Mouse (Mus musculus): Measurements from ENCODE around the gene Dzip3. TPM values are rescaled to one million over a fixed set of nuclear protein-coding genes. Genes with fewer than 3 reads are reported as not detected.
A peak's percentile ranks its signal among the peaks of the same experiment; 100 is the strongest.

Gene Dzip3
- polyA plus RNA-seq, 1 experiment: 3.3 TPM

GRCm38 (mm10) chr16:49004151-49004550, 10.2 kb upstream of the Dzip3 start:
- no peak overlapping the region for H3ac ChIP-seq (ENCODE audit: control insufficient read depth, insufficient read length, low read depth)
- no peaks in the 10 kb centered on the region for H3K79me3 ChIP-seq (ENCODE audit: low read depth)
- no peaks in the 10 kb centered on the region for H3K79me2 ChIP-seq (ENCODE audit: control insufficient read depth, insufficient read depth)
- H3K27me3 ChIP-seq (ENCODE audit: control insufficient read depth, insufficient read depth, insufficient read length): no peaks in the 10 kb centered on the region
- H3K36me3 ChIP-seq (ENCODE audit: control insufficient read depth, insufficient read depth): peaks cover 84% of the 10 kb centered on the region
- no peak overlapping the region for H3K4me3 ChIP-seq (ENCODE audit: insufficient read depth, poor library complexity, severe bottlenecking)
- no peak for TF ChIP-seq MYOG (IDR thresholded peaks at IDR 0.05; ENCODE audit: control insufficient read depth, extremely low read depth, insufficient read length)
- TF ChIP-seq MAX (IDR thresholded peaks at IDR 0.05): no peak
- TF ChIP-seq CEBPB (IDR thresholded peaks at IDR 0.05; ENCODE audit: low read depth): no peak
- TF ChIP-seq MYOD1 (IDR thresholded peaks at IDR 0.05; ENCODE audit: control insufficient read depth, insufficient read length, low read depth): no peak
- TF ChIP-seq FOSL1 (IDR thresholded peaks at IDR 0.05; ENCODE audit: insufficient read depth, low read length, poor library complexity, severe bottlenecking): no peak
- no peak for TF ChIP-seq CTCF (IDR thresholded peaks at IDR 0.05; ENCODE audit: control insufficient read depth, insufficient read depth, insufficient read length)
- TF ChIP-seq USF1 (IDR thresholded peaks at IDR 0.05; ENCODE audit: low read depth): no peak

- H3K36me3 ChIP-seq (ENCODE audit: control insufficient read depth, insufficient read depth): peaks cover 21% of the 10 kb centered on the region
- H3K79me3 ChIP-seq (ENCODE audit: low read depth): peaks cover 62% of the 10 kb centered on the region
- no peak for TF ChIP-seq FOSL1 (IDR thresholded peaks at IDR 0.05; ENCODE audit: insufficient read depth, low read length, poor library complexity, severe bottlenecking)
- TF ChIP-seq MAX (IDR thresholded peaks at IDR 0.05): no peak
- peaks cover 91% of the 10 kb centered on the region for H3K79me2 ChIP-seq (ENCODE audit: control insufficient read depth, insufficient read depth)
- H3K4me3 ChIP-seq (ENCODE audit: insufficient read depth, poor library complexity, severe bottlenecking): peak overlapping the region; percentile 83
- no peaks in the 10 kb centered on the region for H3K27me3 ChIP-seq (ENCODE audit: control insufficient read depth, insufficient read depth, insufficient read length)
- H3ac ChIP-seq (ENCODE audit: control insufficient read depth, insufficient read length, low read depth): peak overlapping the region; percentile 99
These were observed 353 bp upstream of the Dzip3 start for GRCm38 (mm10) chr16:48994343-48994693.

- Histone ChIP-seq H3K4me3 (ENCODE audit: insufficient read depth, poor library complexity, severe bottlenecking) (peak overlapping the region; percentile 83), H3K27me3 (ENCODE audit: control insufficient read depth, insufficient read depth, insufficient read length) (no peaks in the 10 kb centered on the region), H3ac (ENCODE audit: control insufficient read depth, insufficient read length, low read depth) (peak overlapping the region; percentile 95), H3K79me2 (ENCODE audit: control insufficient read depth, insufficient read depth) (peaks cover 81% of the 10 kb centered on the region), H3K36me3 (ENCODE audit: control insufficient read depth, insufficient read depth) (peaks cover 12% of the 10 kb centered on the region), H3K79me3 (ENCODE audit: low read depth) (peaks cover 60% of the 10 kb centered on the region)
- no peak for TF ChIP-seq USF1 (IDR thresholded peaks at IDR 0.05; ENCODE audit: low read depth)
- TF ChIP-seq MAX (IDR thresholded peaks at IDR 0.05): no peak
- TF ChIP-seq MYOD1 (IDR thresholded peaks at IDR 0.05; ENCODE audit: control insufficient read depth, insufficient read length, low read depth): no peak
- no peak for TF ChIP-seq MYOG (IDR thresholded peaks at IDR 0.05; ENCODE audit: control insufficient read depth, extremely low read depth, insufficient read length)
- no peak for TF ChIP-seq CEBPB (IDR thresholded peaks at IDR 0.05; ENCODE audit: low read depth)
- TF ChIP-seq FOSL1 (IDR thresholded peaks at IDR 0.05; ENCODE audit: insufficient read depth, low read length, poor library complexity, severe bottlenecking): no peak
- no peak for TF ChIP-seq CTCF (IDR thresholded peaks at IDR 0.05; ENCODE audit: control insufficient read depth, insufficient read depth, insufficient read length)
These were observed 770 bp downstream of the Dzip3 start for GRCm38 (mm10) chr16:48993231-48993558.

GRCm38 (mm10) chr16:48992437-48993230, 1.3 kb downstream of the Dzip3 start:
- H3K79me2 ChIP-seq (ENCODE audit: control insufficient read depth, insufficient read depth): peaks cover 76% of the 10 kb centered on the region

GRCm38 (mm10) chr16:48989700-48990099, 4.3 kb downstream of the Dzip3 start:
- H3K4me3 ChIP-seq (ENCODE audit: insufficient read depth, poor library complexity, severe bottlenecking): no peak overlapping the region
- H3K27me3 ChIP-seq (ENCODE audit: control insufficient read depth, insufficient read depth, insufficient read length): no peaks in the 10 kb centered on the region
- peaks cover 34% of the 10 kb centered on the region for H3K79me3 ChIP-seq (ENCODE audit: low read depth)
- no peak overlapping the region for H3ac ChIP-seq (ENCODE audit: control insufficient read depth, insufficient read length, low read depth)
- H3K36me3 ChIP-seq (ENCODE audit: control insufficient read depth, insufficient read depth): no peaks in the 10 kb centered on the region
- H3K79me2 ChIP-seq (ENCODE audit: control insufficient read depth, insufficient read depth): peaks cover 46% of the 10 kb centered on the region
- TF ChIP-seq MAX (IDR thresholded peaks at IDR 0.05) (no peak), FOSL1 (IDR thresholded peaks at IDR 0.05; ENCODE audit: insufficient read depth, low read length, poor library complexity, severe bottlenecking) (no peak), CEBPB (IDR thresholded peaks at IDR 0.05; ENCODE audit: low read depth) (no peak), MYOG (IDR thresholded peaks at IDR 0.05; ENCODE audit: control insufficient read depth, extremely low read depth, insufficient read length) (no peak), CTCF (IDR thresholded peaks at IDR 0.05; ENCODE audit: control insufficient read depth, insufficient read depth, insufficient read length) (no peak), MYOD1 (IDR thresholded peaks at IDR 0.05; ENCODE audit: control insufficient read depth, insufficient read length, low read depth) (no peak), USF1 (IDR thresholded peaks at IDR 0.05; ENCODE audit: low read depth) (no peak)

More at GRCm38 (mm10) chr16:48992437-48993230, 1.3 kb downstream of the Dzip3 start:
- peaks cover 60% of the 10 kb centered on the region for H3K79me3 ChIP-seq (ENCODE audit: low read depth)
- peaks cover 12% of the 10 kb centered on the region for H3K36me3 ChIP-seq (ENCODE audit: control insufficient read depth, insufficient read depth)
- peak overlapping the region; percentile 62 for H3ac ChIP-seq (ENCODE audit: control insufficient read depth, insufficient read length, low read depth)
- no peaks in the 10 kb centered on the region for H3K27me3 ChIP-seq (ENCODE audit: control insufficient read depth, insufficient read depth, insufficient read length)
- peak overlapping the region; percentile 83 for H3K4me3 ChIP-seq (ENCODE audit: insufficient read depth, poor library complexity, severe bottlenecking)
- no peak for TF ChIP-seq MYOD1 (IDR thresholded peaks at IDR 0.05; ENCODE audit: control insufficient read depth, insufficient read length, low read depth)

- H3K79me2 ChIP-seq (ENCODE audit: control insufficient read depth, insufficient read depth): peaks cover under 1% of the 10 kb centered on the region
- no peak overlapping the region for H3ac ChIP-seq (ENCODE audit: control insufficient read depth, insufficient read length, low read depth)
- H3K4me3 ChIP-seq (ENCODE audit: insufficient read depth, poor library complexity, severe bottlenecking): no peak overlapping the region
- H3K79me3 ChIP-seq (ENCODE audit: low read depth): peaks cover 2% of the 10 kb centered on the region
- TF ChIP-seq FOSL1 (IDR thresholded peaks at IDR 0.05; ENCODE audit: insufficient read depth, low read length, poor library complexity, severe bottlenecking) (no peak), CTCF (IDR thresholded peaks at IDR 0.05; ENCODE audit: control insufficient read depth, insufficient read depth, insufficient read length) (no peak), CEBPB (IDR thresholded peaks at IDR 0.05; ENCODE audit: low read depth) (no peak), MYOG (IDR thresholded peaks at IDR 0.05; ENCODE audit: control insufficient read depth, extremely low read depth, insufficient read length) (no peak)
- H3K27me3 ChIP-seq (ENCODE audit: control insufficient read depth, insufficient read depth, insufficient read length): no peaks in the 10 kb centered on the region
- H3K36me3 ChIP-seq (ENCODE audit: control insufficient read depth, insufficient read depth): peaks cover 16% of the 10 kb centered on the region
These were observed 8.8 kb downstream of the Dzip3 start for GRCm38 (mm10) chr16:48985034-48985627.

Data from C2C12 (cell line).